Mouse (Mus musculus): Measurements from ENCODE around the gene Fmo2.

The Fmo2 gene

GRCm38 (mm10) chr1:162891980-162892451, 6.5 kb downstream of the Fmo2 start:
- DNase-seq (ENCODE audit: low spot score): no peak

- no peak for DNase-seq (ENCODE audit: low spot score)
Measured at GRCm38 (mm10) chr1:162888646-162889045, 9.9 kb downstream of the Fmo2 start.

- no peak for DNase-seq (ENCODE audit: low spot score)
Measured at GRCm38 (mm10) chr1:162887644-162888043, 10.9 kb downstream of the Fmo2 start.

GRCm38 (mm10) chr1:162886138-162886816, 12.2 kb downstream of the Fmo2 start:
- no peak for DNase-seq (ENCODE audit: low spot score)

- DNase-seq (ENCODE audit: low spot score): no peak
Measured at GRCm38 (mm10) chr1:162882681-162883080, 15.8 kb downstream of the Fmo2 start.

GRCm38 (mm10) chr1:162879595-162880369, 18.7 kb downstream of the Fmo2 start:
- peak; percentile 59 for DNase-seq (ENCODE audit: low spot score)

GRCm38 (mm10) chr1:162875091-162875490, 23.4 kb downstream of the Fmo2 start:
- no peak for DNase-seq (ENCODE audit: low spot score)

GRCm38 (mm10) chr1:162871701-162872311, 26.7 kb downstream of the Fmo2 start:
- peak; percentile 52 for DNase-seq (ENCODE audit: low spot score)

- DNase-seq (ENCODE audit: low spot score): no peak
Measured at GRCm38 (mm10) chr1:162870978-162871377, 27.5 kb downstream of the Fmo2 start.

GRCm38 (mm10) chr1:162867396-162867795, 31.1 kb downstream of the Fmo2 start:
- no peak for DNase-seq (ENCODE audit: low spot score)

GRCm38 (mm10) chr1:162866280-162866681, 32.2 kb downstream of the Fmo2 start, which contains the start of gene Fmo1:
Gene Fmo1, minus strand, starts transcription at chr1:162866610.
- no peak for DNase-seq (ENCODE audit: low spot score)

GRCm38 (mm10) chr1:162865493-162865830, 33.1 kb downstream of the Fmo2 start:
- no peak for DNase-seq (ENCODE audit: low spot score)

- no peak for DNase-seq (ENCODE audit: low spot score)
Measured at GRCm38 (mm10) chr1:162864816-162865492, 33.6 kb downstream of the Fmo2 start.

- no peak for DNase-seq (ENCODE audit: low spot score)
Measured at GRCm38 (mm10) chr1:162864279-162864678, 34.2 kb downstream of the Fmo2 start.

GRCm38 (mm10) chr1:162863579-162863978, 34.9 kb downstream of the Fmo2 start:
- DNase-seq (ENCODE audit: low spot score): no peak

GRCm38 (mm10) chr1:162862328-162862727, 36.2 kb downstream of the Fmo2 start:
- DNase-seq (ENCODE audit: low spot score): peak; percentile 46

- DNase-seq (ENCODE audit: low spot score): no peak
Measured at GRCm38 (mm10) chr1:162859996-162860605, 38.4 kb downstream of the Fmo2 start.

- DNase-seq (ENCODE audit: low spot score): no peak
Measured at GRCm38 (mm10) chr1:162859545-162859976, 39.0 kb downstream of the Fmo2 start.

- DNase-seq (ENCODE audit: low spot score): no peak
Measured at GRCm38 (mm10) chr1:162858748-162859130, 39.8 kb downstream of the Fmo2 start.

GRCm38 (mm10) chr1:162857766-162858747, 40.5 kb downstream of the Fmo2 start:
- no peak for DNase-seq (ENCODE audit: low spot score)

Measured in embryo, embryonic 10.5 days (tissue).